Mouse (Mus musculus): ENCODE data around the gene Hddc3. TPM values are rescaled to one million over a fixed set of nuclear protein-coding genes. Genes with fewer than 3 reads are reported as not detected.

The Hddc3 gene
- total RNA-seq, 2 experiments from 2014 or later: 38.5 to 45.9 TPM

- DNase-seq (ENCODE audit: low spot score in 2 of 2): no peak
These were observed 11.5 kb upstream of the Hddc3 start for GRCm38 (mm10) chr7:80331433-80331832.

DNA sequence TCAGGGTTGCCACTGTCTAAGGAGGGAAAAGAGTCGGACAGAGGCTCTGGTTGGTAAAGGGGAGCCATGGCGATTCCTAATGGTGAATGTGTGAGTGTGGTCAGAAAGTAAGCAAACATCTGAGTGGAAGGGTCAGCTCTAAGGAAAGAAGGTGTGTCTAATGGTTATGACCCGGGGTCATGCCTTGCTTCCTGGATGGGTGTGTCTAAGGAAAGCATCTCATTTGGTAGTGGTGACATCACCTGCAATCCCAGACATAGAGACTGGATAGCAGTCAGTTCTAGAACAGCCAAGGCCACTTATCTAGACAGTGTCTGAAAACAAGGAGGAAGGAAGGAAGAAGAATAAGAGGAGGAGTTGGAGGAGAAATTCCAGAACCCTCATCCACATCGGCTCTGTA is 8.1 kb upstream of the Hddc3 start:
- DNase-seq (ENCODE audit: low spot score in 2 of 2): no peak

- no peak for DNase-seq (ENCODE audit: low spot score in 2 of 2)
These were observed 6.0 kb upstream of the Hddc3 start for GRCm38 (mm10) chr7:80336932-80337331.

GRCm38 (mm10) chr7:80339371-80339770 is 3.5 kb upstream of the Hddc3 start:
- DNase-seq (ENCODE audit: low spot score in 2 of 2): peak in 1 of 2 experiments; percentile 46

GRCm38 (mm10) chr7:80339793-80340628 is 2.9 kb upstream of the Hddc3 start:
- peak; percentile 97 for DNase-seq (ENCODE audit: low spot score in 2 of 2)

GRCm38 (mm10) chr7:80340793-80341192 is 2.1 kb upstream of the Hddc3 start, which contains the start of gene Unc45a:
Gene Unc45a (minus strand): TSS chr7:80341005.
- peak; percentile 56 to 61 for DNase-seq (ENCODE audit: low spot score in 2 of 2)

DNA sequence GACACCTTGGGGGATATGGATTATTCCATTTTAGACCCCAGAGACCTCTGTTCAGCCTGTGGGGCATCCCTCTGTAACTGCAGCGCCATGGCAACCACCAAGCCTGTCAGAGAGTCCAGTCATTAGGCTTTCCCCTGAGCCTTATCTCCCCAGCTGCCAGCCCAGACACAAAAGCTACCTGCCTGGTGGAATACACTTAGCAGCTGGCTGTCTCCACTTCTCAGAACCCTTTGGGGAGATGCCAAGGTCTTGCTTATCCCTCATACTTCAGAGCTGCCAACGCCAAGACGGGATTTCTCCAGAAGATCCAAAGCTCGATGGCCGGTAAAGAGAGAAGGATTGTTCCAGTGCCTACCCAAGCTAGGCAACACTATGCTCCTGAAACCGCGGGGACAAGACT is 1.1 kb upstream of the Hddc3 start:
- DNase-seq (ENCODE audit: low spot score in 2 of 2): no peak

DNA sequence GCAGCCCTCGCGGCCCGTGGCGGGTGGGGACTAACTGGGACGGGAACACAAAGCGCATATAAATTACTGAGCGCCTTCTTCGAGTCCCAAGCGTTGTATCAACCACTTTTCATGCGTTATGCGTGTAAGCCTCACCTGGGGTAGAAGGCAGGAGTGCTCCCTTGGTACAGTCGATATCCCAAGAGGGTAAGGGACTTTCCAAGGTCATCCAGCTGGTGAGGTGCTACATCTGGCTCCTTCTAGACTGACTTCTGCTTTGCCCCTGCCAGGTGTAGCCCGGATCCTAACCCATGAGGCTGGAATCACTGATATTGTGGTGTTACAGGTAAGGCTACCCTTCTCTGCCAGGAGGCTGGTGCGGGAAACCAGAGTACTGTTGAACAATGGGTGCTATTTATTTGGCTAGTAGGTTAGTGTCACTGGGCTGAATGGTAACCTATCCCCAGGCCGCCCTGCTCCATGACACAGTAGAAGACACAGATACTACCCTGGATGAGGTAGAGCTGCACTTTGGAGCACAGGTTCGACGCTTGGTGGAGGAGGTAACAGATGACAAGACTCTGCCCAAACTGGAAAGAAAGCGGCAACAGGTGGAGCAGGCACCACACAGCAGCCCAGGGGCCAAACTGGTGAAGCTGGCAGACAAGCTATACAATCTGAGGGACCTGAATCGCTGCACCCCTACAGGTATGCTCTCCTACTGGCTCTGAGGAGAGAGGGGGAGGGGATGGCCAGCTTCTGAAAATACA is 540 bp downstream of the Hddc3 start:
- DNase-seq (ENCODE audit: low spot score in 2 of 2): no peak

- no peak for DNase-seq (ENCODE audit: low spot score in 2 of 2)
These were observed 3.3 kb downstream of the Hddc3 start for GRCm38 (mm10) chr7:80346173-80346572.

GRCm38 (mm10) chr7:80346830-80347229 is 3.9 kb downstream of the Hddc3 start:
- DNase-seq (ENCODE audit: low spot score in 2 of 2): no peak

- DNase-seq (ENCODE audit: low spot score in 2 of 2): no peak
These were observed 5.0 kb downstream of the Hddc3 start for GRCm38 (mm10) chr7:80347670-80348586.

DNA sequence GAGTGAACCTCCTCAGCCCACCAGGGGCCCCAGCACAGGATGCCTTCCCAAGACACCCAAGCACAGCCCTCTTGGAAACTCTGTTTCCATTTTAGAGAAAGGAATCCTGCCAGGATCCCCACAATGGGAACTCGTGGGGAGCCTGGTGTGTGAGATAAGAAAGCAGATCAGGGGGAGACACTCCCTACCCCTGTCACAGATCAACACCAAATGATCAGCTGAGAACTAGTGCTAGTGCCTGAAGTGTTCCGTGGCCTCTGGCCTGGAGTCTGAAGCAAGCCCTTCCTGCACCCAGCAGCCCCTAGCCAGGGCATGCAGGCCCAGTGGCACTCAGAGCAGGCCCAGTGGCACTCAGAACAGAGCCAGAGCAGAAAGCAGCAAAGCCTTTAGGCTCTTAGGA is 7.9 kb downstream of the Hddc3 start:
- DNase-seq (ENCODE audit: low spot score in 2 of 2): no peak

GRCm38 (mm10) chr7:80352920-80353319 is 10.0 kb downstream of the Hddc3 start:
- DNase-seq (ENCODE audit: low spot score in 2 of 2): no peak

DNA sequence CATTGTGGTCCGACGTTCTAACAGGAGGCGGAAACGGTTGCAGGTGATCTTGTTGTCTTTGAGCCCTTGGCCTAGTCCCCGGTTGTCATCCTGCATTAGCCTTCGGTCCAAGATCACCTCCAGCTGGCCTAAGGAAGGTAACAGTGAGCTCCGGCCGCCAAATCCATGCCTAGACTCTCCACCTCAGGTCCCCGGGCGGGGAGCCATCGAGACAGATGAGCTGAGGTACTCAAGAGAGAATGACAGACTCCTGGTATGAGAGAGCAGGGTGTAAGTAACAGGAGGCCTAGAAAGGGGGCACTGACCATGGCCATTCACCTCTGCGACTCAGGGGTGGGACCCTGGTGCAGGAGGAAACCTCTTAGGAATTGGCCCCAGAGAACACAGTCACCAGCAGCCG is 13.4 kb downstream of the Hddc3 start:
- DNase-seq (ENCODE audit: low spot score in 2 of 2): no peak

DNA sequence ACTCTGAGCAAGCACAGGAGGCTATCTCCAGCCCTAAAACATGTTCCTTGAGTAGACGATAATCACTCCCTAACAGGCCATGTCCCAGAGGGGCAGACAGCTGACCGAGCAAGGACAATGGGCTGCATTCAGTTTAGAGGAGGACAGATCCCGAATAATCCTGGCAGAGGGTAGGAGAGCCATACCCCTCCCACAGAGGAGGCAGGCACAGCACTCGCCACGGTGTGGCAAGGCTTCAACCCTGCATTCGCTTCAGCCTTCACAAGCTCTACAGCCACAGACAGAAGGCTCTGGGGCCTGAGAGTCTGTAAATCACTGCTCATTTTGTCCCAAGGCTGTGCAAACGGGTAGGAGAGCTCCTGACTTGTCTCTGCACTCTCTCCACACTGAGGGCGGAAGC is 14.3 kb downstream of the Hddc3 start:
- no peak for DNase-seq (ENCODE audit: low spot score in 2 of 2)

GRCm38 (mm10) chr7:80358039-80358438 is 15.1 kb downstream of the Hddc3 start:
- DNase-seq (ENCODE audit: low spot score in 2 of 2): no peak

DNA sequence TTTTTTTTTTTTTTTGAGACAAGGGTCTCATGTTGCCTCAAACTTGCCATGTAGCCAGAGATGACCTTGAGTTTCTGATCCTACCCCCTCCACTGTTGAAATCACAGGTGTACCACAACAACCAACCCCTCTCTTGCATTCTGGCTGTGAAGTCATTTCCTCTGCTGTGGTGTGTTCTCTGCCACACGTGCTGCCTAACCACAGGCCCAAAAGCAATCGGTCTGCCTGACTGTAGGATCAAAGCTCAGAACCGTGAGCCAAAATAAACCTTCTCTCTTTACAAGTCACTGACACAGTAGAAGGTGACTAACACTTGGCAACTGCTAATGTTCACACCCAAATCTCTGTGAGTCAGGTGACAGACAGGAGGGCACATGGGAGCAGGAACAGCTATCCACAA is 17.5 kb downstream of the Hddc3 start:
- no peak for DNase-seq (ENCODE audit: low spot score in 2 of 2)

DNA sequence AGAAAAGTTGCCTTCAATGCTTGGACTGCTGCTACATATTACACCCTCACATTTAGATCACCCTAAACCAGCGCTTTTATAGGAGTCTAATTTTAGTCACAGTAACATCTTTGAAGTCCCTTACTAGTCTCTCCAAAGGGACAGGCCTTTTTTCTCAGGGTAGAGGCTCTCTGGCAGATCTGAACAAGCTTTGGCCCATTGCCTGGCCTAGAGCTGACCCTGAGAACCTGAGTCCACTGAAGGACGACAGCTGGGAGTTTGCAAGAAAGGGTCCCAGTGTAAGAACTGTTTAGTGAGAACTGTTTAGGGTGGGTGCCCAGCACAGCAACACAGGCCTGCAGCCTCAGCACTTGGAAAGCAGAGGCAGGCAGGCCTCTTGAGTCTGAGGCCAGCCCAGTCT is 22.9 kb downstream of the Hddc3 start:
- no peak for DNase-seq (ENCODE audit: low spot score in 2 of 2)

- DNase-seq (ENCODE audit: low spot score in 2 of 2): no peak
These were observed 24.3 kb downstream of the Hddc3 start for GRCm38 (mm10) chr7:80367232-80367631.

- DNase-seq (ENCODE audit: low spot score in 2 of 2): no peak
These were observed 25.1 kb downstream of the Hddc3 start for GRCm38 (mm10) chr7:80368009-80368408.
